Mouse (Mus musculus): ENCODE data around the gene Rnf149. TPM values are rescaled to one million over a fixed set of nuclear protein-coding genes. Genes with fewer than 3 reads are reported as not detected.

The Rnf149 gene
- polyA plus RNA-seq (2012): 104 and 136 TPM in 2 replicates

DNA sequence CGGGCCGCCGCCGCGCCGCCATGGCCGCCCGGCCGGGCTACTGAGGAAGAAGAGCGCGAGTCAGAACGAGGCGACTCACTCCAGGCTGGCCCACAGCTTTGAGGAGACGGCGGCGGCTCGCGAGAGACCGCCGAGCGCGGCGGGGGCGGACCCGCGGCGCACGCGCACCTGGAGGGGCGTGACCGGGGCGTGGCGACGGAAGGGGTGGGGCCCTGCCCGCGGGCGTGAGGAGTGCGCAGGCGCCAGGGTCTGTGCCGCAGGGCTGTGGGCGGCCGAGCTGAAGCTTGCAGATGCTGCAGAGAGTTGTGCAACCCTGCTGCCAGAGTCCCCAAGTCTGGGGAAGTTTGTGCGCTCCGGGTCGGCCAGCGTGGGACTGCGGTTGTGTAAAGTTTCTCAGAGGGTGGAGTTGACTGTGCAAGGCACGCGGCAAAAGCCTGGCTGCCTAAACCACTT is at the start of gene Rnf149:
TSS of gene Rnf149 (minus strand) at position 153 of the 453 bp plus-strand sequence.
- no peak for TF ChIP-seq GATA1 (IDR thresholded peaks at IDR 0.05; ENCODE audit: low read length)

DNA sequence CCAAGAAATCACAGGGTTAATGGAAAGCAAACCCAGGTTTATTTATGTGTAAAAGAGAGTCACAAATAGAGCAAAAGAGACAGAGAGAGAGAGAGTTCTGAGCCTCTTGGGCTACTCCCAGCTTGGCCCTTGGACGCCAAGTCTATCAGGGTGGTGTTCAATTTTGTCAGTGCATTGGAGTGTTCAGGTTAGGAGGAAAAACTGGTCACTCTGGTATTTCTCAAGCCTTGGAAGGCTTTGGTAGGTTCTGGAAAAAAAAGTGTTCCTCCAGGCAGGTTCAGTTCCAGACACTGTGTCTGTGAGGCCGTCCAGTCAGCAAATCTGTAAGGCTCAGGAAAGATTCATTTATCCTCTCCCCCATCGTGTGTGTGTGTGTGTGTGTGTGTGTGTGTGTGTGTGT is 48.3 kb upstream of the Rnf149 start:
- no peak for TF ChIP-seq GATA1 (IDR thresholded peaks at IDR 0.05; ENCODE audit: low read length)

DNA sequence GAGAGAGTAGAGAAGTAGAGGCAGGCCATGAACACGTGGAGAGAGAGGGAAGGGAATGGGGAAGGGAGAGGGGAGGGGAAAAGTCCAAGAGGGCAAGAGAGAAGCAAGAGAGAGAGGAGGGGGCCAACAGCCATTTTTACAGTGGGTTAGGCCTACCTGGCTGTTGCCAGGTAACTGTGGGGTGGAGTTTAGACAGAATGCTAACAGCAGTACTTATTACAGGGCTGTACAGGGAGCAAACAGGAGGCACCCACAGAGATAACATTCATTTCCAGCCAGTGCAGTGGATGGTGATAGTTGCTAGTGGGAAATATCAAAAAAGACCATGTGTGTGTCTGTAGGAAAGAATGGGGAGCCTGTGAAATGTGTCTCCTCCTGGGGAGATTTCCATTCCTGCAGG is 46.5 kb upstream of the Rnf149 start:
- no peak for TF ChIP-seq GATA1 (IDR thresholded peaks at IDR 0.05; ENCODE audit: low read length)

DNA sequence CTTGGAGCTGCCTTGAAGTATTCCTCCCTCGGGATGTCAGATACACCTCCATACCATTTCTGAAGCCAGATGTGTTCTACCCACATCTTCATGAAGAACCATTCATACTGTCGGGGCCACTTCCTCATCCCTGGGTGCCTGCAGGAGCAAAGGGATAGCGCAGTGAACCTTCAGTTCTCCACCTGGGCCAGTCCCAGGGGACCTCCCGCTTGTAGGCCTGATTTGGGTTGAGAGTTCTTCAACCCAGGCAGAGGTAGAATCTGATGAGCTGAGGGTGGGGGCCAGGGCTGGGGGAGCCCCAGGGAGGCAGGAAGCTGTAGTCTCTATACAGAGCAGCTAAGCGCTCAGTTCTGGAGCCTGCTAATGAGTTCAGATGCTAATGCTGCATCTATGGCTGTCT is 45.9 kb upstream of the Rnf149 start:
- no peak for TF ChIP-seq GATA1 (IDR thresholded peaks at IDR 0.05; ENCODE audit: low read length)

DNA sequence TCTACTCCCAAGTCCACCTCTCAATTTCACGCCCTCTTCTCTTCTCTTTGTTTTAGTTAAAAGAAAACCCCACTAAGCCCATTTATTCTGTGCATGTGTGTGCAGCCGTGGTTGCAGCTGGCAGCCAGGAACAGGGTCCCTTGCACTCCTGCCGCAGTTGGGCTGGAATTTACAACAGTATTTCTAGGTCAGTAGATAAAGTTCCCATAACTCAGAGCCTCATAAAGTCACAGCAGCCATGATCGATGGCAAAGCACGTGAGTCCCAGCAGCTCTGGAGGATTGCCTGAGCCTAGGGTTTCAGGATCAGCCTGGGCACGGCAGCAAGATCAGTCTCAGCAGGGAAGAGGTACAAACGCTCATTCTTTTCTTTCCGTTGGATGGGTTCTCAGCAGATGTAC is 41.3 kb upstream of the Rnf149 start:
- TF ChIP-seq GATA1 (IDR thresholded peaks at IDR 0.05; ENCODE audit: low read length): no peak

DNA sequence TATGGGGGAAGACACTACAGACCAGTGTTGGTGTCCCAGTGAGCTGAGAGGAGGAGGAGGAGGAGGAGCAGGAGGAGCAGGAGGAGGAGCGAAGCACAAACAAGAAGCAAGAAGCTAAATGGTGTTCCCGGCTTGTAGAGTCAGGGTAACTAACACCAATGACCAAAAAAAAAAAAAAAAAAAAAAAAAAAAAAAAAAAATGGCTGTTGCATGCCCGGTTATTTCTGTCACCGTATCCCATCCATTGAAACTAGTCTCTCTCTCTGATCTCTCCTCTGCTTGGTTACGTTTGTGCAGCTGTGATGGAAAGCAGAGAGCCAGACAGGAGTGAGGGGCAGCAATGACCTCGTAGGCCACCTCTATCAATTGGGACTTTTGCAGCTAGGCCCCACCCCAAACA is 38.3 kb upstream of the Rnf149 start:
- TF ChIP-seq GATA1 (IDR thresholded peaks at IDR 0.05; ENCODE audit: low read length): no peak

DNA sequence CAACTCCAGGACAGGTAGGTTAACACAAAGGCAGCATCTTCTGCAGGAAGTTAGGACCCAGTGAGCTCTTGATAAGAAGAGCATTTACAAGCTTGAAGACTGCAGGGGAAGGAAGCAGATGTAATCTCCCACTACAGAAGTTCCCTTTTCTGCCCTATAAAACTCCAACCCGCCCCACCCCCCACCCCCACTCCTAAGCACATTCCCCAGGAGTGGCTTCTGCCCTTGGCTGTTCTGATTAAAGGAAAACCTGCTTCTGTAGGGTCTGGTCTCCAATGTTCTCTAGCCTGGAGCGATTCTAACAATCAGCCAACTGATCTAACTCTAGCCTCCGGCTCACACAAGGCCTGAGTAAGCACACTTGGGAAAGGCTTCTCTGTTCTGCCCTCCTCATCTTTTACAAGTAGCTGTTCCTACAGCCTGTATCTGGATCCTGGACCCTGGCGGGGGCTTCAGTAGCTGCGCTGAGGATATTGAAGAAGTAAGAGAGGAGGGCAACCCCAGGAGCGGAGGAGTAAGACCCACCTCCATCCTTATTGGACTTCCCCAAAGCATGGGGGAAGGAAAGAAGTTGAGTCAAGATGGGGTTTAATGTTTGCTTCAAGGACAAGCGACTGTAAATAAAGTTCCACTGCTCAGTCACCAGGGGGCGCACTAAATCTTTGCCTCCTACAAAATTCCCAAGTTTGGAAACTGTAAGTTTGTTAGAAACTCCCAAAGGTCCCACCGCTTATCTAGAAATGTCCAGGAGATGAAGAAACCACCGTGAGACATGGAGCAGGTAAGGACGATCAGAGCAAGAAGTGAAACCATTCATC is 37.5 kb upstream of the Rnf149 start:
- peak; percentile 91 for TF ChIP-seq GATA1 (IDR thresholded peaks at IDR 0.05; ENCODE audit: low read length)

DNA sequence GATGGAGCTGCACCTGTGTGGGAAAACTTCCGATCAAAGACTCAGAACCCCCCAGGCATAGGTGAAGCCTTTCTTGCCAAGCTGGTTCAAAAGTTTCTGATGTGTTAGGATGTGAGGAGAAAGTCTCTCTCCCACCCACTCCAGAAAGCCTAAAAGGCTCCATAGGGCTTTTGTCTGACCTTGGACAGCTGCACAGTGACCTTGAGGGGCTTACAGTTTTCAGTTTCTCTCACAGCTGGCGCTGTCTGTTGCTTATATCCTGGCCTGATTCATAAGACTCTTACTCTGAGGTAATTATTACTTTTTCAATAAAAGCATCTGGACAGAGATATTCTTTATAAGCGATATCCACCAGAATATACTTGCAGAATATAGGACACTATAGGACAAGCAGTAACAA is 35.9 kb upstream of the Rnf149 start:
- no peak for TF ChIP-seq GATA1 (IDR thresholded peaks at IDR 0.05; ENCODE audit: low read length)

DNA sequence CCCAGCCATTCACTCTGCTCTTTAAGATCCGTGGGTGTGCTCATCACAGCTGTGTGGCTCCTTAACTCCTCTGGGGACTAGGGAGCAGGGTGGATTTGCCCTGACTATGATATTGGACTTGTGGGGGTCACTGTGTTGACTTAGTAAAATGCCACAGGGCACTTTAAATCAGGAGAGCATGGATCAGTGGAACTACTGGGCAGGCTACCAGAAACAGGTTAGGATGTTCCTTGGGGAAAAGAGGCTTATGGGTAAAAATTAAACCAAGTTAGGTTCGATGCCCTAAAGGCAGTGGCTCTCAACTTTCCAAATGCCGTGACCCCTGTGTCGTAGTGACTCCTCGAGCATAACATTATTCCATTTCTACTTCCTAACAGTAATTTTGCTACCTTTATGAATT is 35.3 kb upstream of the Rnf149 start:
- TF ChIP-seq GATA1 (IDR thresholded peaks at IDR 0.05; ENCODE audit: low read length): no peak

DNA sequence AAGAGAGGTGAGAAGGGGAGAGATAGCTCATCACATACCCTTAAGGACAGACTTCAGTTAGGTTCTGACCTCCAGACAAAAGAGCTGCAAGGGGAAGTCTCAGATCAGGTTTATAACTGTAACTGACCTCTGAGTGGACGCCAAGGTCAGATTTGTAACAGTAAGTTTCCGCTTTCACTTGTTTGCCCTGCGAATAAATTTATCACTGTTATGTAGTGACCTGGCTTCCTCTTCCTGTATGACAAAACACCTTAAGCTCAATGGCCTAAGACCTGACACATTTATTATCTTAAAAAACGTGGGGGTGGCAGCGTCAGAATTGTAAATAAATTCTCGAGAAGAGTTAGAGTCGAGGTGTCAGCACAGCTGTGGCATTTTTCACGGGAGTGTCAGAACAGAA is 31.3 kb upstream of the Rnf149 start:
- TF ChIP-seq GATA1 (IDR thresholded peaks at IDR 0.05; ENCODE audit: low read length): no peak

DNA sequence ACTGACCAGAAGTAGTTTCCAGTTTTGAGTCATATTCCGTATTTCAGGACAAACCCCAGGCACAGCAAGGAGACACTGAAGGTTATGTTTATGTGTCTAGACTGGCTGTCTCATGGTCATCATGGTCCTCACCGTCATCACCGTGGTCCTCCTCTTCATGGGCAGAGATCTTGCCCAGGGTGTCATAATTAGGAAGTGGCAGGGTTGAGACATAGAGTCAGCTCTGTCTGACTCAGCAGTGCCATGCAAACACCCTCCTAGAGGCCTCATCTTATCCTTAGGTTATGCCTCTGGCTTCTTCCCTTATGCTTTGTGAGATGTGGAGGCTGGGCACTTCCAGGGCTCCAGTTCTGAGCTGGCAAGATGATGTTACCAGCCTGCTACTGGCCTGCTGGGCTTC is 25.3 kb upstream of the Rnf149 start:
- TF ChIP-seq GATA1 (IDR thresholded peaks at IDR 0.05; ENCODE audit: low read length): no peak

DNA sequence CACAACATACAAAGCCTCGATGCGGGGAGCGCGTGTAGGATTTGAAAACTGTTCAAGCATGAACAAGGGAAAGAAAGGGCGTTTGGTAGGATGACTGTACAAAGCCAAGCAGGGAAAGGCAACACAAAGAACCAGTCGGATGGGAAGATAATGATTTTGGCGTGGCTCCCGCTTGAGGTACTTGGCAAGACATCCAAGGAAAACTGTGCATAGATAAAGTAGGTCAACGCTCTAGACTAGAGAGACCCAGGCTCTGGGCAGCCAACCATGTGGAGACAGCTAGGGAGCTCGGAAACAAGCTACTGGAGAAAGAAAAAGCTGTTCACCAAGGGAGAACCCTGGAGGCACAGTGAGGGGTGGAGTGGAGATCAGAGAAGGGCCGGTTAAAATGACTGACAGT is 21.5 kb upstream of the Rnf149 start:
- no peak for TF ChIP-seq GATA1 (IDR thresholded peaks at IDR 0.05; ENCODE audit: low read length)

DNA sequence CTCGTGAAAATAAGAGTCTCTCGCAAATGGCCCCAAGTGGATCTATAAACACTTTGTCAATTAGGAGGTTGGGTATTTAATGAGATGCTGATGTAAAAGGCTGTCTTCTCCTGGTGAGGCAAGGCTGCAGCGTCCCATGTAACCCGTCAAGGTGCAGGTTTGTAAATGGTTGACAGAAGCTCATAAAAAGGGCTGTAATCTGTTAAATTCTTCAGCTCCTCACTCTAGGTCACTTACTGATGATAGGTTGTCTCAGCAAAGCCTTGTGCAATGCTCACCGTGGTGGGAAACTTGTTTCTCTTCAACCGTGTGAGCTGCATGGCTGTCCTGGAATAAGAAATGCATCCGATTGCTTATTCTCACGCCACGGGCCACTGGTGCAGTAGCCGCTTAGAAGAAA is 16.6 kb upstream of the Rnf149 start:
- TF ChIP-seq GATA1 (IDR thresholded peaks at IDR 0.05; ENCODE audit: low read length): no peak

DNA sequence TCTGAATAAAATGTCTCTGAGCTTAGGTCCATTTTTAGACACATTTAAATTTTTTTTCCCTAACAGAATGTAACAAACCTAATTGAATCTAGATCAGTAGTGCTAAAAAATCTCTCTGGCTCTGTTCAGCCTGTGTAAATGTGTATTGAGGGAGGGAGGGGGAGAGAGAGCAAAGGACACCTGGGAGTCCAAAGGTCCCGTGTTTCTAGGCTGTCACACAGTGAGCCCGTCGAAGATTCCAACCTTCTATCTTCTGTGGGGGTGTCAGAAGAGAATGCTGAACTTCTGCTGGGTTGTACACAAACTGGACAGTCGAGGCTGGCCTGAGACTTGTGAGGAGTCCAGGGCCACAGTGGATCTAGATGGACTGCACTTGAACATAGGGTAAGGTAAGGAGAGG is 14.9 kb upstream of the Rnf149 start:
- no peak for TF ChIP-seq GATA1 (IDR thresholded peaks at IDR 0.05; ENCODE audit: low read length)

DNA sequence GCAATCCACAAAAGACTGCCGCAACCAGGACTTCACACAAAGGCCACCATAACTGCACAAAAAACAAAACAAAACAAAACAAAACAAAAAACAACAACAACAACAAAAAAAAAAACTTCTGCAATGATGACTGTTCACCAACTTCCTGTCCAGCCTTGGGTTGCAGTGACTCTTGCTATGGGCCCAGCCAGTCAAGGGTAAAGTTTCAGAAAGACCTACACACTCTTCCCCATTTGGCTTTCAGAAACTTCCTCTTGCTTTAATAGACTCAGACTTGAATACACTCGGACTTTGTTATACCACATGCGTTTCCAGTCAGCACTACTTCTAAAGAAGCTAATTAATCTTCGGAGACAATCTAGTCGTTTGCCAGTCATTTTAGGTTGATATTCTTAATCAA is 13.0 kb upstream of the Rnf149 start:
- TF ChIP-seq GATA1 (IDR thresholded peaks at IDR 0.05; ENCODE audit: low read length): no peak

DNA sequence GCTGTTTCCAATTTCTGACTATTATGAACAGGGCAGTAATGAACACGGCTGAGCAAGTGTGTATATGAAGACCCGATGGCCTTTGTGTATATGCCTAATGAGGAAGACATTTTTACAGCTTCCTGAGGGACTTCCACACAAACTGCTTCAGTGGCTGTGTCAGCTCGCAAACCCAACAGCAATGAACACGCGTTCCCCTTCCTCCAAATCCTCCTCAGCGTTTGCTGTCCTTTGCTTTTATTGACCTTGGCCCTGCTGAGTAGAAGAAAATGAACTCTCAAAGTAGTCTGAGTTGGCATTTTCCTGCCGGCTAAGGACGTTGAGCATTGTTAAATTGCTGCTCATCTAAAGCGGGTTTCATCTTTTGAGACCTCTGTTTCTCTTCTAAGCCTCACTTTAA is 8.2 kb upstream of the Rnf149 start:
- no peak for TF ChIP-seq GATA1 (IDR thresholded peaks at IDR 0.05; ENCODE audit: low read length)

DNA sequence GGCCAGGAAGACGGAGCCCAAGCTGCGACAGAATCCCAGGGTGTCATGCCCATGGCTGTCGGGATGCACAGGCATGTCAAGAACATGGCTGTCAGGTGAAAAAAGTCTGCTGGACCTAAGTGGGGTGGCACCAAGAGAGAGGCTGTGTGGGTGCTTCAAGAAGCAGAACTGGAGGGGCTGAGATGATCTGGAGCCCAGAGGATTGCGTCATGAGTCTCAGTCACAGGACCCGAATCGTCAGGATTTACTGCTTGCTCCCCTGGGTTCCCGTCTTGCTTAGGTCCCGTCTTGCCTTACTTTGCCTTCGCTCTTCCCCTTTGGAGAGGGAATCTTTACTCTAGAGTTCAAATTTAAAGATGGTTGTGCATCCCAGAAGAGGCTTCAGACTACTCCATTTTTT is 6.0 kb upstream of the Rnf149 start:
- TF ChIP-seq GATA1 (IDR thresholded peaks at IDR 0.05; ENCODE audit: low read length): no peak

DNA sequence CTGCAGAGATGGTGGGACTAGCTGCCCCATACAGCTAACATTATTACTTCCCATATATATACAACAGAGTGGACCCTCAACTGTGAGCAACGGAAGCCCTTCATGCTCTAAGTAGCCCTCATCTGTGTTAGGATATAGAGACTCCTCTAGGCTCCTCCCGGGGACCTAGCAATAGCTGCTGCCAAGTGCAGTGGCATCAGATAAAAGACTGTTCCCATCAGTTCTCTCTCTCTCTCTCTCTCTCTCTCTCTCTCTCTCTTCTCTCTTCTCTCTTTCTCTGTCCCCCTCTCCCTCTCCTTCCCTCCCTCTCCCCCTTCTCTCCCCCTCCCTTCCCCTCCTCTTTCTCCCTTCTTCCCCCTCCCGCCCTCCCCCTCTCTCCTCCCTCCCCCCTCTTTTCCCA is 4.0 kb upstream of the Rnf149 start:
- no peak for TF ChIP-seq GATA1 (IDR thresholded peaks at IDR 0.05; ENCODE audit: low read length)

All from G1E-ER4 (cell line).